Mouse (Mus musculus) small intestine, adult 2 months (tissue): ENCODE results near the gene Sardh.

ENCODE experiments used
- CTCF ChIP-seq: fragments of 200-500 bp; IDR thresholded peaks from 2 replicates; pipeline ENCODE4 v1.5.1; 2012; ENCODE audit warnings: low read depth, mild to moderate bottlenecking, control low read depth, inconsistent platforms, low read length, moderate library complexity, mixed read lengths; ENCODE audit not compliant: insufficient replicate concordance, insufficient read length; ENCODE audit errors: extremely low read depth
- POLR2A ChIP-seq: fragments of 200-500 bp; IDR thresholded peaks from 2 replicates; pipeline ENCODE4 v1.6.1; 2012; ENCODE audit warnings: low read depth, mild to moderate bottlenecking, control low read depth, inconsistent platforms, low read length, moderate library complexity

GRCm38 (mm10) chr2:27149457-27149856 is 98.7 kb downstream of the Sardh start:
- no peak for TF ChIP-seq CTCF
- TF ChIP-seq POLR2A: no peak
